Mouse (Mus musculus) leukemia stem cell, adult 10-12 weeks (primary cell): ENCODE data around the gene Cmbl. TPM values are rescaled to one million over a fixed set of nuclear protein-coding genes. Genes with fewer than 3 reads are reported as not detected.

Experiments
- polyA plus RNA-seq: library from polyadenylated mRNA; stranded (reverse); fragments of >175 nt; gene quantifications from 2 replicates; pipeline ENCODE4 v1.2.3, GENCODE M21; 2012; ENCODE audit warnings: low replicate concordance

Cmbl gene
- 0.50 TPM in 1 of 2 replicates, not detected in the other for polyA plus RNA-seq

GRCm38 (mm10) chr15:31565184-31565583 is at the start of gene Cmbl:
Gene Cmbl (plus strand): TSS chr15:31565389.

GRCm38 (mm10) chr15:31530659-31531445 is 34.3 kb upstream of the Cmbl start, which contains the start of gene March6:
Gene March6 (minus strand): TSS chr15:31531053.

GRCm38 (mm10) chr15:31601646-31602374 is 36.6 kb downstream of the Cmbl start, which contains the start of the genes Cct5 and Fam173b:
Gene Cct5 (minus strand): TSS chr15:31601804.
Gene Fam173b (plus strand): TSS chr15:31601852.

Other genes with a start within 250 kb of the Cmbl start
- gene Ankrd33b, start 197.7 kb upstream of the Cmbl start, polyA plus RNA-seq: 0.75 and 2.6 TPM in 2 replicates
- gene Ropn1l, start 111.7 kb upstream of the Cmbl start, polyA plus RNA-seq: 1.3 TPM in 2 replicates
- 94.6 and 132 TPM in 2 replicates for gene March6, start 34.3 kb upstream of the Cmbl start, polyA plus RNA-seq
- gene Cct5, start 36.4 kb downstream of the Cmbl start, polyA plus RNA-seq: 16.6 and 61.7 TPM in 2 replicates
- 1.3 and 1.6 TPM in 2 replicates for gene Fam173b, start 36.5 kb downstream of the Cmbl start, polyA plus RNA-seq